Mouse (Mus musculus) midbrain, embryonic 16.5 days (tissue): ENCODE measurements at regions not wholly inside any gene's neighbourhood (a gene's known extent, or its start where the extent isn't known, plus 50 kb on each side); places are given as distances from the start of the nearest gene placed in this dataset.
A peak's percentile ranks its signal among the peaks of the same experiment; 100 is the strongest.

Experiments
- ATAC-seq: fragments of 200-750 bp; cut with Nextera tagmentation; 2 replicates; pipeline ENCODE4 v1.8.0; 2017; ENCODE audit warnings: moderate TSS enrichment
- H3K27ac ChIP-seq: fragments of 300-500 bp; sonication (generic); 2 replicates; pipeline ENCODE4 v1.5.1; 2014; ENCODE audit warnings: mild to moderate bottlenecking, low read length, mixed read lengths
- H3K27me3 ChIP-seq: fragments of 300-500 bp; sonication (generic); 2 replicates; pipeline ENCODE4 v1.6.1; 2014; ENCODE audit warnings: low read depth, low read length, mixed read lengths; ENCODE audit not compliant: control insufficient read depth, insufficient read depth
- H3K36me3 ChIP-seq: fragments of 300-500 bp; sonication (generic); 2 replicates; pipeline ENCODE4 v1.6.1; 2014; ENCODE audit warnings: mild to moderate bottlenecking, low read length, moderate library complexity, mixed read lengths; ENCODE audit not compliant: control insufficient read depth, insufficient read depth
- H3K4me1 ChIP-seq: fragments of 300-500 bp; sonication (generic); 2 replicates; pipeline ENCODE4 v1.6.1; 2014; ENCODE audit warnings: mild to moderate bottlenecking, low read length, mixed read lengths; ENCODE audit not compliant: control insufficient read depth, insufficient read depth
- H3K4me2 ChIP-seq: fragments of 300-500 bp; sonication (generic); 2 replicates; pipeline ENCODE4 v1.6.1; 2014; ENCODE audit warnings: mild to moderate bottlenecking, low read length, mixed read lengths
- H3K4me3 ChIP-seq: fragments of 300-500 bp; sonication (generic); 2 replicates; pipeline ENCODE4 v1.5.1; 2014; ENCODE audit warnings: low read depth, mild to moderate bottlenecking, low read length, moderate library complexity, mixed read lengths
- H3K9ac ChIP-seq: fragments of 300-500 bp; sonication (generic); 2 replicates; pipeline ENCODE4 v1.6.1; 2014; ENCODE audit warnings: low read depth, low read length, mixed read lengths
- H3K9me3 ChIP-seq: fragments of 300-500 bp; sonication (generic); replicated peaks from 2 replicates; pipeline ENCODE4 v1.6.1; 2014; ENCODE audit warnings: mild to moderate bottlenecking, low read length, mixed read lengths; ENCODE audit not compliant: control insufficient read depth, poor library complexity, severe bottlenecking
- WGBS: fragments of 180-500 bp; shearing (Covaris S2); extraction: QIAGEN DNeasy Blood & Tissue Kit; methylation state at CpG from one replicate; pipeline ENCODE4 v1.1.7; 2014; 5-methylcytosine and 5-hydroxymethylcytosine counted together

DNA sequence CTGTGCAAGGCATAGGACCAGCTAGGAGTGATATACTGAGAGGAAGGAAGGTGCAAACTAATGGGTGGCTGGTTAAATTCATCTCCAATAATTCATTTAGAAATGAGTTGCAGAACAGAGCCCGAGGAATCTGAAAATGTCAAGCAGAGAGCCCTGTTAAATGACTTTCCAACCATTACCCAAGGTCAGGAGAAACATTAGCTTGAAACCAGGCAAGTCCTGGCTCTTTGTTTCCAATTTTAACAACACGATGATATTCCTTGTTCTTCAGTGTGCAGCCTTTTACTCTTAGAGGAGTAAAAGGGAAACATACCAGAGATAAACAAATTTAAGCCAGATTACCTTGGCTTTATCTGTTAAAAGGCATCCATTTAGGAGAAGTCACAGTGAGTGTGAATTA, 2318.4 kb downstream of the Poteg start:
- H3K27me3 ChIP-seq = no peaks in the 10 kb centered on the region
- no peak overlapping the region for H3K4me2 ChIP-seq
- 75% methylated on average over 2 of the region's 2 CpGs for WGBS
- no peaks in the 10 kb centered on the region for H3K36me3 ChIP-seq
- no peak overlapping the region for H3K9ac ChIP-seq
- no peaks in the 10 kb centered on the region for H3K4me1 ChIP-seq
- no peaks in the 10 kb centered on the region for H3K9me3 ChIP-seq
- H3K4me3 ChIP-seq = no peak overlapping the region
- H3K27ac ChIP-seq = no peak overlapping the region
- ATAC-seq = no peak

GRCm38 (mm10) chr8:29766252-29766920, 2318.9 kb downstream of the Poteg start:
- Histone ChIP-seq H3K9ac (no peak overlapping the region), H3K4me1 (no peaks in the 10 kb centered on the region), H3K27me3 (no peaks in the 10 kb centered on the region), H3K4me2 (no peak overlapping the region), H3K27ac (no peak overlapping the region), H3K9me3 (no peaks in the 10 kb centered on the region), H3K4me3 (no peak overlapping the region), H3K36me3 (no peaks in the 10 kb centered on the region)
- WGBS = 70% methylated on average over 1 of the region's 1 CpGs
- no peak for ATAC-seq

DNA sequence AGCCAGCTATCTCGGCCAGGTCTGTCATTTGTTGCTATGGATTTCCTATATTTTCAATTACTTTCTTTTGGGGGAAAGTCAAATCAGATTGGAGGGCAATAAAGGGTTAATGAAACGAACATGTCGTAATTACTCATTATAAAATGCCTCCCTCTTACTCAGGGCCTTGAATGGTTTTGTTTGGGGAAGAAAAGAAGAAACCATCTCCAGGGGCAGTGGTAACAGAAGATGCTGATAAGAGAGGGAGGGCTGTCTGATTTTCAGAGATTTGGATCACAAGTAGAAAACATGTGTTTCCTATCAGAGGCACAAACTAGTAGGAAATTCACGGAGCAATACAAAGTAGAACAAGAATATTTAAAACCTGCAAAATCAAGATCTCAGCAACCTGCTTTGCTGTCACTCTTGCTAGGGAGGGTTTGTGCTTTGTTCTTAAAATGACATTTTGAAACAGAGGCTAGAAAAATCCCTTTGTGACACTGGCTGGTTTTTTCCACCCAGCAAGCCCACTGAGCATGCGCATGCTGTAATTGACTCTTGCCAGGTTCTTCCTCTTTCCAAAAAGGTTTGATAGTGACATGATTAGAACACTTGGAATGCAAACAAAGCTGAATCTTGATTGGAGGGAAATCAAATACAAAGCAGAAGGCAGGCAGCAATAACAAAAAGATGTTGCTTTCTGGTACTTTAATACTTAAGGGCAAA, 2329.8 kb downstream of the Poteg start:
- no peak overlapping the region for H3K9ac ChIP-seq
- H3K4me2 ChIP-seq = no peak overlapping the region
- no peak for ATAC-seq
- no peaks in the 10 kb centered on the region for H3K36me3 ChIP-seq
- H3K27ac ChIP-seq = no peak overlapping the region
- no peak overlapping the region for H3K4me3 ChIP-seq
- H3K27me3 ChIP-seq = no peaks in the 10 kb centered on the region
- H3K9me3 ChIP-seq = no peaks in the 10 kb centered on the region
- H3K4me1 ChIP-seq = no peaks in the 10 kb centered on the region
- 62% methylated on average over 5 of the region's 5 CpGs for WGBS

DNA sequence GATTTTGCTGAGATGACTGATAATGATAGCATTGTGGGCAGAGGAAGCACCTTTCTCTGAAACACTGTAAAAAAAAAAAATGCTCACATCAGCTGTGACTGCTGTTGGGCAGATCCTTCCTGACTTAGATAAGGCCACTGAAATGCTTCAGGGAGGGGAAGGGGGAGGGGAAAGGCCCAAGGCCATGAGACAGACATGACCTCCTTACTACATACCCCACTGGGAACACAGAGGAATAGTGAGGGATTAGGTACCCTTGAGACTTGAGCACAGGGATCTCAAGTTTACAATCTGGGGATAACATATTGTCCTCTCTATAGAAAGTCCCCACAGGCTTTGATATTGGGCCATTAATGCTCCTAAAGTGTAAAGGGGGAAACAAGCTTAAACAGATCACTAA, 2341.7 kb downstream of the Poteg start:
- Histone ChIP-seq H3K4me3 (no peak overlapping the region), H3K27ac (no peak overlapping the region), H3K4me1 (no peaks in the 10 kb centered on the region), H3K9me3 (no peaks in the 10 kb centered on the region), H3K4me2 (no peak overlapping the region), H3K27me3 (no peaks in the 10 kb centered on the region), H3K9ac (no peak overlapping the region), H3K36me3 (no peaks in the 10 kb centered on the region)
- ATAC-seq = no peak

- H3K4me1 ChIP-seq = no peaks in the 10 kb centered on the region
- no peak overlapping the region for H3K27ac ChIP-seq
- H3K4me3 ChIP-seq = no peak overlapping the region
- no peaks in the 10 kb centered on the region for H3K27me3 ChIP-seq
- H3K9ac ChIP-seq = no peak overlapping the region
- H3K4me2 ChIP-seq = no peak overlapping the region
- no peaks in the 10 kb centered on the region for H3K36me3 ChIP-seq
- 84% methylated on average over 2 of the region's 2 CpGs for WGBS
- no peaks in the 10 kb centered on the region for H3K9me3 ChIP-seq
- no peak for ATAC-seq
Observed at GRCm38 (mm10) chr8:29790029-29790428, 2342.6 kb downstream of the Poteg start.

DNA sequence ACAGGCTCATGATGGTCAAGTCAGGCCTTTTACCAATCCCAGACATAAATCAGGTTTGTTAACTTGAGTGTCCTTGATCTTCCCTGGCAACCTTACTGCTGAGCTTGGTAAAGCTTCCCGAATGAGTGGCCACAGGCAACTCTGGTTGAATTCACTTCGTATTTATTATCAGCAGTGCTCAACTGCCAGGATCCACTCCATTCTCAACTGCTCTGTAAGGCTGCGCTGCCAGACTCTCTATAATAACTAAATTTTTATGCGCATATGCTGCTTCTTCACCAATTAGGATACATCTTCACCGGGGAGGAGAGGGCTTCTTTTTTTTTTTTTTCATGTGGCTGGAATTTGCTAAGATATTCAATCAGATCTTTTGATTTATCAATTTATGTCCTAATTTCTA, 2359.8 kb downstream of the Poteg start:
- Histone ChIP-seq H3K4me2 (no peak overlapping the region), H3K9ac (no peak overlapping the region), H3K27me3 (no peaks in the 10 kb centered on the region), H3K27ac (no peak overlapping the region), H3K4me3 (no peak overlapping the region), H3K36me3 (no peaks in the 10 kb centered on the region), H3K4me1 (peaks cover 3% of the 10 kb centered on the region; the same call in 1 of the 2 replicates), H3K9me3 (no peaks in the 10 kb centered on the region)
- ATAC-seq = peak; percentile 39; the same call in 1 of the 2 replicates
- 42% methylated on average over 5 of the region's 5 CpGs for WGBS

DNA sequence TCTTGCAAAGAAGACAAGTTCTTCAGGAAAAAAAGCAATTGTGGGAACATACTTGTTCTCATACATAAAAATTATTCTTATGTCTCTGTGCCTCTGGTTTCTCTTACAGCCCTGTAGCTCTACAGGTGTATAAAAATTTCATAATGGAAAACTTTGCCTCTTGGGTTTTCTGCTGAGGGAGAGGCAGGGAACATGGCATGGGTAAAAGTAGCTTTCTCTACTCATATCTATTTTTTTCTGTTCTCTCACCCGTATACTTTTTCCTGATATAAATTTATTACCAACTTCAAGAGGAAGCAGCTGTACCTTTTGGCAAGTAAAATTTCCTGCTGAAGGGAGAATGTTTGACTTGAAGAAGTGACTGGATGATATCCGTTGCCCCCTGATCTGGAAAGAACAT, 2388.6 kb downstream of the Poteg start:
- Histone ChIP-seq H3K9ac (no peak overlapping the region), H3K4me2 (no peak overlapping the region), H3K9me3 (no peaks in the 10 kb centered on the region), H3K4me1 (no peaks in the 10 kb centered on the region), H3K36me3 (no peaks in the 10 kb centered on the region), H3K27ac (no peak overlapping the region), H3K27me3 (no peaks in the 10 kb centered on the region), H3K4me3 (no peak overlapping the region)
- 88% methylated on average over 2 of the region's 2 CpGs for WGBS
- ATAC-seq = no peak
